Mouse (Mus musculus) mouse embryonic stem cell (cell line): ENCODE data around the gene Vmn2r83.
"Not testable (repeated sequence)": the region's sequence is repeated elsewhere in the genome, so short reads cannot be mapped to it uniquely, and the experiment has no call there.

Experiments
- in situ Hi-C, 2 experiments: fragments of 300-500 bp; cut with MboI; formaldehyde crosslinking; loops; 1 replicate in 1 of 2; 3 replicates in 1 of 2; pipeline ENCODE4 v1.14.3; 2019 to 2020; ENCODE audit warnings: low sequenced_read_pairs in 2 of 2, low pct_unique_long_range_greater_than_20kb in 1 of 2, mixed read lengths in 1 of 2; ENCODE audit not compliant: unreplicated experiment in 1 of 2

Gene Vmn2r83

GRCm38 (mm10) chr10:79468431-79468830, at the start of gene Vmn2r83:
Gene Vmn2r83 (plus strand): TSS chr10:79468731.
- in situ Hi-C loops = no loop called here

- in situ Hi-C loops = not testable (repeated sequence)
Observed at GRCm38 (mm10) chr10:79435141-79435820, 33.2 kb upstream of the Vmn2r83 start.

GRCm38 (mm10) chr10:79495886-79496285, 27.4 kb downstream of the Vmn2r83 start:
- in situ Hi-C loops = no loop called here

GRCm38 (mm10) chr10:79496701-79497288, 28.3 kb downstream of the Vmn2r83 start:
- in situ Hi-C loops = no loop called here

GRCm38 (mm10) chr10:79502830-79503644, 34.5 kb downstream of the Vmn2r83 start:
- in situ Hi-C loops = no loop called here

GRCm38 (mm10) chr10:79506709-79507108, 38.2 kb downstream of the Vmn2r83 start:
- in situ Hi-C loops = no loop called here

GRCm38 (mm10) chr10:79524433-79524832, 55.9 kb downstream of the Vmn2r83 start:
- in situ Hi-C loops = no loop called here

GRCm38 (mm10) chr10:79525456-79526325, 57.2 kb downstream of the Vmn2r83 start:
- in situ Hi-C loops = no loop called here

- in situ Hi-C loops = no loop called here
Observed at GRCm38 (mm10) chr10:79526661-79527452, 58.3 kb downstream of the Vmn2r83 start.

GRCm38 (mm10) chr10:79527453-79527845, 58.9 kb downstream of the Vmn2r83 start:
- in situ Hi-C loops = no loop called here

GRCm38 (mm10) chr10:79528081-79528480, 59.5 kb downstream of the Vmn2r83 start:
- in situ Hi-C loops = no loop called here

GRCm38 (mm10) chr10:79530241-79530640, 61.7 kb downstream of the Vmn2r83 start:
- in situ Hi-C loops = no loop called here

- in situ Hi-C loops = no loop called here
Observed at GRCm38 (mm10) chr10:79530721-79531120, 62.2 kb downstream of the Vmn2r83 start.

GRCm38 (mm10) chr10:79531593-79531992, 63.1 kb downstream of the Vmn2r83 start:
- in situ Hi-C loops = no loop called here

GRCm38 (mm10) chr10:79532678-79533077, 64.1 kb downstream of the Vmn2r83 start:
- in situ Hi-C loops = no loop called here

GRCm38 (mm10) chr10:79533126-79533911, 64.8 kb downstream of the Vmn2r83 start, which contains the start of gene Plpp2:
Gene Plpp2 (minus strand): TSS chr10:79533796.
- in situ Hi-C loops = no loop called here

- in situ Hi-C loops = no loop called here
Observed at GRCm38 (mm10) chr10:79534426-79534825, 65.9 kb downstream of the Vmn2r83 start.
